Mouse (Mus musculus) gastrocnemius, postnatal 4 days (tissue): ENCODE data around the gene Edar. TPM values are rescaled to one million over a fixed set of nuclear protein-coding genes. Genes with fewer than 3 reads are reported as not detected.
A peak's percentile ranks its signal among the peaks of the same experiment; 100 is the strongest.

ENCODE experiments used
- DNase-seq, 2 experiments: peaks; one replicate each; pipeline ENCODE4 v3.0.0; 2021 to 2022; ENCODE audit warnings: low spot score in 2 of 2, mixed read lengths in 2 of 2
- total RNA-seq, 2 experiments: library from RNA; stranded (reverse); gene quantifications; 2 replicates each; pipeline ENCODE4 v1.2.3; 2021

Gene Edar
- total RNA-seq, 2 experiments from 2014 or later, result 0.37 to 0.52 TPM

- DNase-seq, result no peak
Observed at GRCm38 (mm10) chr10:58606356-58606755, 69.1 kb downstream of the Edar start.

- DNase-seq, result peak; percentile 22 to 67
Observed at GRCm38 (mm10) chr10:58604779-58605178, 70.7 kb downstream of the Edar start.

GRCm38 (mm10) chr10:58601946-58602345 lies 73.5 kb downstream of the Edar start:
- DNase-seq, result no peak

GRCm38 (mm10) chr10:58601431-58601901 lies 74.0 kb downstream of the Edar start:
- DNase-seq, result peak in 1 of 2 experiments; percentile 44

GRCm38 (mm10) chr10:58600983-58601382 lies 74.5 kb downstream of the Edar start:
- no peak for DNase-seq

- DNase-seq, result no peak
Observed at GRCm38 (mm10) chr10:58600151-58600550, 75.3 kb downstream of the Edar start.

GRCm38 (mm10) chr10:58595821-58596220 lies 79.6 kb downstream of the Edar start:
- DNase-seq, result no peak

GRCm38 (mm10) chr10:58595197-58595596 lies 80.3 kb downstream of the Edar start:
- DNase-seq, result no peak

- no peak for DNase-seq
Observed at GRCm38 (mm10) chr10:58594486-58594885, 81.0 kb downstream of the Edar start.

GRCm38 (mm10) chr10:58585427-58586223 lies 89.8 kb downstream of the Edar start:
- DNase-seq, result no peak

GRCm38 (mm10) chr10:58560521-58560920 lies 114.9 kb downstream of the Edar start:
- no peak for DNase-seq

- DNase-seq, result no peak
Observed at GRCm38 (mm10) chr10:58559901-58560300, 115.6 kb downstream of the Edar start.

GRCm38 (mm10) chr10:58559098-58559497 lies 116.4 kb downstream of the Edar start:
- no peak for DNase-seq

- DNase-seq, result no peak
Observed at GRCm38 (mm10) chr10:58554693-58555387, 120.6 kb downstream of the Edar start.

Other genes starting within 250 kb of the Edar start
- gene Ranbp2, start 228.7 kb downstream of the Edar start, total RNA-seq, result 10 to 100 TPM; 64.9 to 75.2 TPM
- gene Ccdc138, start 177.7 kb downstream of the Edar start, total RNA-seq, result 1 to 10 TPM; 1.8 TPM
- gene Gm17542, start 42.6 kb upstream of the Edar start, total RNA-seq, result not detected
- gene Sh3rf3, start 137.7 kb upstream of the Edar start, total RNA-seq, result 1 to 10 TPM; 6.6 to 6.7 TPM